Mouse (Mus musculus) G1E (cell line): ENCODE measurements around the gene Rapgef6.

ENCODE experiments used
- CTCF ChIP-seq: IDR thresholded peaks from 2 replicates; pipeline ENCODE4 v1.5.1; 2012; ENCODE audit warnings: low read depth, low read length, inconsistent platforms, mixed read lengths
- GATA1 ChIP-seq: IDR thresholded peaks from 2 replicates; pipeline ENCODE4 v1.6.1; 2012; ENCODE audit warnings: borderline replicate concordance, low read length, inconsistent platforms, mixed read lengths
- GATA2 ChIP-seq: IDR thresholded peaks from 2 replicates; pipeline ENCODE4 v1.6.1; 2012; ENCODE audit warnings: low read depth, low read length, inconsistent platforms, borderline replicate concordance
- POLR2AphosphoS5 ChIP-seq: IDR thresholded peaks from 2 replicates; pipeline ENCODE4 v1.6.1; 2012; ENCODE audit warnings: low read depth, low read length, inconsistent platforms; ENCODE audit not compliant: insufficient replicate concordance
- TAL1 ChIP-seq: conservative IDR thresholded peaks from 2 replicates; pipeline ENCODE4 v1.6.1; 2012; ENCODE audit warnings: low read depth, low read length, inconsistent platforms, mixed read lengths

GRCm38 (mm10) chr11:54478414-54478813 lies 44.2 kb upstream of the Rapgef6 start:
- TF ChIP-seq CTCF (no peak), GATA1 (no peak), TAL1 (no peak), GATA2 (no peak), POLR2AphosphoS5 (no peak)
